ENCODE assay signal across 14 mouse cellular contexts in the genomic region with DNA sequence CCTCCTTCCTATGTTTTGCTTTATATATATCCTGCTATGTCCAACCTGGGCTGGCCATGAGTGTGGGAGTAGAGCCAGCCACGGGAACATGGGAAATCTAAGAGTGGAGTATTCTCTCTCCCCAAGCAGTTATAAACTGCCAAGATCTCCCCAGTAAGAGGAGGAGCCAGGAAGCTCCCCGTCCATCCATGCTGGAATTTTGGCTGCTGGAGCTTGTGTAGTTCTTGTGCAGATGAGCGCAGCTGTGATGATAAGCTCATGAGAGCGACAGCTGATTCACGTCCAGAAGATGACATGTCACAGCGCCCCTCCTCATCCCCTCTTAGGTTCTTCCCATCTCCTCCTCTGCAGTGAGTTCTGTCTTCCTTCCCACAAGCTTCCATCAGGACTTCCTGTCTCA.
DNase-seq lines count a peak whose midpoint lies in the region; ATAC-seq and TF ChIP-seq lines count a peak whose summit lies in the region.
"Had no signal": no experiment of that assay in that cellular context is flagged by ENCODE, and none has a peak within 500 bp of the region (broad histone marks: within the 10 kb centered on the region; RNA-seq: fewer than 3 reads in every experiment).

No protein-coding gene starts in this region.

- DNase-seq in liver (peak; percentile 19), adipocyte (ENCODE audit: low spot score) (no peak)
- DNase-seq in liver, postnatal 0 days: no peak
- DNase-seq in heart, postnatal 25 days (ENCODE audit: low spot score): peak; percentile 46
- DNase-seq in kidney, postnatal 14 days: peak; percentile 81
- peak; percentile 10 for DNase-seq in skeletal muscle tissue, adult 2 months (ENCODE audit: low read depth, low spot score)
- no peak for DNase-seq in adrenal gland, postnatal 14 days
- no peak for DNase-seq in right cerebral cortex, postnatal 10 days (ENCODE audit: low spot score in 2 of 2)
- DNase-seq: cerebellum, postnatal 36 days; gastrocnemius, postnatal 36 days; left cerebral cortex, postnatal 4 days; right cerebral cortex, postnatal 4 days; thymus, adult 2 months had no signal

- no peak overlapping the region for H3K27ac ChIP-seq in liver, postnatal 0 days (ENCODE audit: low read depth)

- no peak overlapping the region for H3K9ac ChIP-seq in liver, postnatal 0 days (replicated peaks)

- intact Hi-C loops in heart, postnatal 25 days (cut with DNase I): no loop called here

- no peak for ATAC-seq in liver, postnatal 0 days

- 0 out of 2 replicates have a peak, but pooled peaks cover 2% of the 10 kb centered on the region for H3K4me1 ChIP-seq in liver, postnatal 0 days (ENCODE audit: insufficient read depth)
- H3K4me1 ChIP-seq: megakaryocyte, embryonic 14.5 days had no signal

- no peaks in the 10 kb centered on the region for H3K9me3 ChIP-seq in liver, postnatal 0 days (ENCODE audit: low read length)

- no peaks in the 10 kb centered on the region for H3K27me3 ChIP-seq in liver, postnatal 0 days (ENCODE audit: insufficient read depth, low read length)
- H3K27me3 ChIP-seq: megakaryocyte, embryonic 14.5 days had no signal

- WGBS in liver, postnatal 0 days (ENCODE audit: insufficient replicate concordance): 61% methylated on average over 6 of the region's 6 CpGs

- H3K4me3 ChIP-seq in liver, postnatal 0 days (ENCODE audit: low read depth, low read length): no peak overlapping the region
- H3K4me3 ChIP-seq: megakaryocyte, embryonic 14.5 days had no signal

- TF ChIP-seq EP300 in liver, postnatal 0 days (IDR thresholded peaks at IDR 0.05; ENCODE audit: low read depth): no peak

- no peak overlapping the region for H3K4me2 ChIP-seq in liver, postnatal 0 days (ENCODE audit: low read depth, low read length)

- H3K36me3 ChIP-seq in liver, postnatal 0 days (replicated peaks; ENCODE audit: insufficient read depth, low read length): no peaks in the 10 kb centered on the region

- TF ChIP-seq CTCF in liver, postnatal 0 days (IDR thresholded peaks at IDR 0.05; ENCODE audit: low read depth): no peak

Comparison
In these comparisons a context has a peak if more than half of its experiments do, and no peak if none do; other contexts are left out.
1. DNase-seq: peak in liver (single experiment), heart, postnatal 25 days (single experiment), kidney, postnatal 14 days (single experiment) and skeletal muscle tissue, adult 2 months (single experiment); none in liver, postnatal 0 days (single experiment), adrenal gland, postnatal 14 days (single experiment), adipocyte (single experiment) and right cerebral cortex, postnatal 10 days (0 of 2).